Mouse (Mus musculus): ENCODE data around the gene Prkcz.
A peak's percentile ranks its signal among the peaks of the same experiment; 100 is the strongest.

The Prkcz gene

DNA sequence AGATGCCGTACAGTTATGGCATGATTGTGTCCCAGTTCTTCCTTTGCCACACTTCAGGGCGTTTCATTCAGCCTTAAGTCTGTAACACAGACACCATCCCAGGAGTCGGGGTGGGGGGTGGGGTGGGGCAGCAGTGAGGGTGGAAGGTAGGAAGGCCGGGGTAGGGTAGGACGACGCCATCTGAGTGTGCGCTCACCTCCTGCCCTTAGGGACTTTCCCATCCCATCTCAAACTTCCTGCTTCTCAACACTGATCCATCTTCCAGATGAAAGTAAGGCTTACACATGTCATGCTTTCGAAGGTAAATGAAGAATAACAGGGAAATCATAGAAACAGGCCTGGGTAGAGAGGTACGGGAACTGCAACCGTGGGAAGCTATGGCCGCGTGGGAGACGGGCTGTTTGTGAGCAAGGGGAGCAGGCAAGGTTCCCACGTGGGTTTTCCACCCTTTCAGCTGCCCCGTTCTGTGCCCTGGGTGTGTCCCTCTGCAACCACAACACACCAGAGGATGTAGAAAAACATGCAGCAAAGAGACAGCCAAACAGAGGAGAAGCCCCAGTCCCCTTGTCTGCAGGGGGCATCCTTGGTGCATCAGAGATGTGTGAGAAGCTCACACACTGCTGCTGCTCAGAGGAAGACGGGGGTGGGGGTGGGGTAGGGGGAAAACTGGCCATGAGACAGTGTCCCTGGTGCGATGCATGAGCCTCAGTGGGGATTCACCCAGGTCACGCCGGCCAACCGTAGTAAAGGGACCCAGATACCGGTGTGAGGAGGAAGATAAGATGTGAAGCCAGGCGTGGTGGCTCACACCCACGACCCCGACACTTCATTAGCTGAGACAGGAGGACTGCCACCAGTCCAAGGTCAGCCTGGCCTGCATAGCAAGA, 54.6 kb downstream of the Prkcz start:
- DNase-seq: no peak

DNA sequence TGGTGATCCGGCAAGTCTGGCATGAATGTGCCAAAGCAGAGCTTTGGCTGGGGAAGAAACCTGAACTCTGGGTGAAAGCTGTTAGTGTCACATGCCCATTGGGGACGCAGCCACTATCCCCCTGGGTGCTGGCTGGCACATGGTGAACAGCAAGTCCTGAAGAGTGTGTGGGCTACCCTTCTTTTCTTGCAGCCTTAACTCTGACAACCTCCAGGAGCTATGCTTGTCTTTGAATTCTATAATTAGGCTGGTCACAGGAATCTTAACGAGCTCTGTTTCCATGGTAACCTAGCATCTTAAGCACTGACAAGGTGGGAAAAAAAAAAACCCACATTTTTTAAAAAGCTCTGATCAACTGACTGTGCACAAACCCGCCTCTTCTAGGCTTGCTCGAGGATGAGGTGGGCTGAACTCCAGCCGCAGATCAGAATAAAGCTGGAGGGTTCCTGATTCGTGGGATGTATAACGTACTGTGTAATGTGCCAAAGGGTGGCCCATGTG, 55.6 kb downstream of the Prkcz start:
- peak in 1 of 2 experiments; percentile 51 for DNase-seq

DNA sequence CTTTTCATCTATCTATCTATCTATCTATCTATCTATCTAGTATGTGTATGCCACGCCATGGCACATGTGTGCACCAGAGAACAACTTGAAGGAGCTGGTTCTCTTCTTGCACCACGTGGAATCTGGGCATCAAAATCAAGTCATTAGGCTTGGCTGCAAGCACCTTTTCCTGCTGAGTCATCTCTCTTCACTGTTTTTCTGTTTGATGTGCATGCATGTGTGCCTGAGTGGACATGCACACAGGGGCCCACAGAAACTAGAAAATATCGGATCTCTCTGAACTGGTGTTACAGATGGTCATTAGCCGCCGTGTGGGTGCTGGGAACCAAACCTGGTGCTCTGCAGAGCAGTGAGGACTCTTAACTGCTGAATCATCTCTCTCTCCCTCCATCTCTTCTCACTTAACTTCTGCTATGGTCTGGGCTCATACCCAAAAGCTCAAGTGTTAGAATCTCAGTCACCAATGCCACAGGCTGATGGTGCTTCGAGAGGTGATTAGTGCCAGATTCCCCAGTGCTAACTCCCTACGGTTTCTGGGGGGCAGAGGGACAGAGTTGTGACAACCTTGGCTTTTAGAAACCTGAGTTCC, 56.6 kb downstream of the Prkcz start:
- no peak for DNase-seq

DNA sequence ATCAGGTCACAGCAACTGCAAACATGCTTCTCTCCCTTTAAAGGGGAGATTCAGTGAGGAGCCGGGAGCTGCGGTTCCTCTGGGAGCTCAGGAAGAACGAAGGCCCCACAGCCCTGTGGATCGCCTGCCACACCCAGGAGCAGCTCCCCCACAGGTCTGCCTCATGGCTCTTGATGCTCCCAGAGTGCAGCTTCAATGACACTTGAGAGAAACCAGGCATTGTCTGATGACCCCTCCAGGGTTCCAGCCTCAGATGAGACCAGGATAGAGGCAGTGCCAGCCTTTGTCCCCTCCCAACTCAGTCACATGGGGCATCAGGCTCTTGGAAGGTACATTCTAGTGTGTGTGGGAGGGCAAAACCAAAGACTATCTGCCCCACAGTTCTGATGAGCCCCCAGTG, 59.2 kb downstream of the Prkcz start:
- no peak for DNase-seq

DNA sequence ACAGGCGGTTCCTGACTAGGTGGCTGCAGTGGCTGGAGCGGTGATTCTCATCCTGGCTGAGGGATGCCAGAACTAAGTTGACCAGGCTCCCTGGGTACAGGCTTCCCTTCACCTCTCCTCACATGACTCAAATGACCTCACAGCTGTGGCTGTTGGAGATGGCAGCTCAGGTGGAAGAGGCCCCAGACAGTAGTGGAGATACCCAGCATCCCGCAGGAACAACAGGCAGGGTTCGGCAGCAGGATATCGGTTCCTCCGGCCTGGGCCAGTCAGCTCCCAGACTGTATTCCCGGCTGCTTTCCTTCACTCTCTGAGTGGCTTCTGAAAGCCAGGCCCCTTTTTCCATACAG, 60.1 kb downstream of the Prkcz start:
- no peak for DNase-seq

DNA sequence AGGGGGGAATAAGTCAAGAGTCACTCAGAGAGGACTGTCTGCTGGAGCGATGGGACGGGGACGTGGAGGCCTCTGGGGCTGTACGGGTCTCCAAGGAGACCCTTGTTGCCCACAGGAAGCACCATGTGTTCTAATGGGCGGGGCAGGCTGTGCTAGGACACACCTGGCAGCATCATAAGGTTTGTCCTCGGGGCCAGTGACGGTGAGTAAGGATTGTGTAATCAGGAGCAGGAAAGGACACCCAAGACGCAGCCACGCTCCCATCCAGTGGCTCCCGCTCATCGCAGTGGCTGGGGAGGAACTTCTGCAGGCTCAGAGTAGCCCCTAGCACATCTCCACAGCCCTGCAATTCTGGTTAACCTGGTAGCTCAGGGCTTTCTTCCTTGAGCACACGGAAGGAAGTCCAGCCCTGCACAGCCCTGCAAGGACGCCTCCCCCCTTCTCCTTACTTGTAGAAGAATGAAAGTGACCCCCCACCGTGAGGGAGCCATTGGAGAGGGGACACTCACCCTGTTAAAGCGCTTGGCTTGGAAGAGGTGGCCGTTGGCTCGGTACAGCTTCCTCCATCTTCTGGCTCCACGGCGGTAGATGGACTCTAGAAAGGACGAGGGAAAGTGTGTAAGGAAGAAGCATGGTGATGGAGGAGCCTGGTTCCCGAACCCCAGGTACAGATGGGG, 60.6 kb downstream of the Prkcz start:
- peak in 1 of 2 experiments; percentile 48 for DNase-seq

DNA sequence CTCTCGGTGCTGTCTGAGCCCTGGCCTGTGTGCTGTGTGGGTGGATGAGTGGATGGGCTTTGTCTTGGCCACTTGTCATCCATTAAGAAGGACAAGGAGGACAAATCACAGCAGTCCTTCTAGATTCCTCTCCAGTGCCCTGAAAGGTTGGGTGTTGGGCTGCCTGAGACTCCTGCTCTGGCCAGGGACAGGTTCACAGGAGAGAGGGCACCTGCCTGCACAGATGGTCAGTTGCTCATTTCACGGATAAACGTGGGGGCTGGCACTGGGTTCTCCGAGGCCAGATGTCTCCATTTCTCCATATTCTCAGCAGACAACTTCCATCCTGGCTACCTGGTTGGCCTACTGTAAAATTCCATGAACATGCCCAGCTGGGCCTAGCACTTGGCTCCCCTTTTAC, 62.3 kb downstream of the Prkcz start:
- DNase-seq: peak; percentile 77 to 79

DNA sequence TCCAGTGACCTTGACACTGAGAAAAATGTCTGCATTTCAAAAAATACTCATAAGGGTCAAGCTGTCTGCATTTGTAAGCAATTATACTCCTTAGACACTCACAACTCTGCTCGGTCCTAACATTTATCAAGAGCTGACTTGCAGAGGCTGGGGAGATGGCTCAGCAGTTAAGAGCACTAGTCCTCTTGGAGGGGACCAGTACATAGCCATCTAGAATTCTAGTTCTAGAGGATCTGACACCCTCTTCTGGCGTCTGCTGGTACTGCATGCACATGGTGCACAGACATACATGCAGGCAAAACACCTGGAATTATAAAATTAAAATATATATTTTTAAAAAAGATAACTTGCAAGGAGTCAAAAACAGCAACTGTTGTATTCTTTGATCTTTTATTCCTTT, 64.1 kb downstream of the Prkcz start:
- DNase-seq: peak; percentile 72 to 82

DNA sequence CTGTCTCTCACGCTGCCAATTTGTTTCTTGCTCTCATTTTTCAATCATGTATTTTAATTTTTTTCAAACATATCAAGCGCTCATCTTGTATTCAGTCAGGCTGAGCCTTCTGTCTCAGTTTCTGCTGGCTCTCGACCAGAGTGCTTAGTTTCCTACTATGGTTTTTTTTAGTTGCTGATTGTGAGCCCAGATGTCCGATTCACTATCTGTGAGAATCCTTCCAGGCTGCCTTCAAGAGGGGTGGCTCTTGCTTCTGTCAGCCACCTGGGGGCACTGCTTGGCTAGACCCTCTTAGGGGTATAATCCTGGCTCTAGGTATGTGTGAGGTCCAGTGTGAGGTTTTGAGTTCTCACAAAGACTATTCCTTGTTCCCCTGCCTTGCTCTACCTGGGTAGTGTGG, 65.2 kb downstream of the Prkcz start:
- DNase-seq: peak; percentile 69 to 71

DNA sequence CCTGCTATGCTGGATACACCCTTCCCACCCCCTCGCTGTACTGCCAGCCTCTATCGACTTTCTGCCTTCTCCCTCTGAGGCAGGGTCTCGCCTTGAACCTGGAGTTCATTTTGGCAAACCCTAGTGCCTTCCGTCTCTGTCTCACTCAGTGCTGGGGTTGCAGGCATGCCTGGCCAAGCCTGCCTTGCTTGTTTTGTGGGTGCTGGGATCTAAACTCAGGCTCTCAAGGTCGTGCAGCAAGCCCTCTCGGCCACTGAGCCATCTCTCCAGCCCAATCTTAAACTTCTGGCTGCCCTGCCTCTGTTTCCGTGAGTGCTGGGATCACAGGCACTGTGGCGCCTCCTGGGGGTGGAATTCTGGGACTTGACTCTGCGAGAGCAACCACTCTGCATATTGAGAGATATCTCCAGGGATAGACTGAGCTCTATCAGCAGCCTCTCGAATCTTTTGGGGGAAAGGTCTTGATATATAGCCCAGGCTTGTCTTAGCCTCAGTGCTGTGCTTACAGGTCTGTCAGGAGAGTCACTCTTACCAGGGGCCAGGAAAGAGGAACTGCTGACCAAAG, 66.1 kb downstream of the Prkcz start:
- DNase-seq: peak; percentile 58 to 72

DNA sequence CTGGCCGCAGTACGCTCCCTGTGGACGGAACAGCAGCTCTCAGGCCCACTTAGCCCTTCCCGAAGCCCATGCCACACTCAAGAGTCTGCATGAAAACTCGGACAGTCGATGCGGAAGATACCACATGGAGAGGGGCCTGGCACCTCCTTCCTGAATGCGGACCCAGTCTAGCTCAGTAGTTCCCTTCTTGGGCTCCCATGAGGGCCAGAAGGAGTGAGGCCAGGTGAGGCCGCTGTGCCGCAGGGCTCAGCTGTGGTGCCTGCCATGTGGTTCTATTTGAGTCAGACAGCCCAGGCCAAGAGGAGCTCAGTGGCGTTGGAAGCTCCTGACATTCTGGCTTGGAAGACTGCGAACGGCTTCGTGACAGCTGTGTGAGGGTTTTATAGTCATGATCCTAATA, 66.8 kb downstream of the Prkcz start:
- peak; percentile 52 to 57 for DNase-seq

DNA sequence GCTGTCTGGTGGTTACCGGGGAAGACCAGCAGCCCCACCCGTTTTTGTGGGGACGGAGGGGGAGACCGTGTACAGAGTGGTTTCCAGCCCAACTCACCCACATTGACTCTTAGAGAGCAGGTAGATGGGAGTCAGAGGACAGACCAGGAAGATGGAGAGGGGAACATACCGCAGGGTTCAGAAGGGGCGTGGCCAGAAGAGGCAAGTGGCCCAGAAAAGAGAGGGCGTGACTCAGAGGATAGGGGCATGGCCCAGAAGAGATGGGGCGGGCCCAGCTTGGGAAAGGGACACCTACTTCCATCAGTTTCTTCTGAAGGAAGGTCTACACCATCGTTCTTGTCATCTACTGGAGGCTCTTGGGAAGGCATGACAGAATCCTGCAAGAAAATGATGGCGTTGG, 68.3 kb downstream of the Prkcz start:
- DNase-seq: no peak

DNA sequence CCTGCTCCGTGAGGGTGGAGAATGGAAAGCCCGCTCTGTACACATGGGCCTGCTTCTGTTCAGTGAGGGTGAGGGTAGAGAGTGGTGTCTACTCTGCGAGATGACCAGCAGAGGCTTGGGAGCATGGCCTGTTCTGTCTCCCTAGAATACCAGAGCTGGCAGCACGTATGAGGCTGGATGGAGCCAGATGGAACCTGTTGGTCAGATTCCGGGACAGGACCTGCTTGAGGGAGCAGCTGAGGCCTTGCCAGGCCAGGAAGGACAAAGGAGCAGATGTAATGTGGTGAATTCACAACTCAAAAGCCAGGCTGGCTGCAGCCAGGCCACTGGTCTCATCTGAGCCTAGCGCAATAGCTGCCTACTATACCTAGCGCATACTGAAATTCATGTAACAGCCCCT, 71.1 kb downstream of the Prkcz start:
- peak; percentile 68 to 70 for DNase-seq

DNA sequence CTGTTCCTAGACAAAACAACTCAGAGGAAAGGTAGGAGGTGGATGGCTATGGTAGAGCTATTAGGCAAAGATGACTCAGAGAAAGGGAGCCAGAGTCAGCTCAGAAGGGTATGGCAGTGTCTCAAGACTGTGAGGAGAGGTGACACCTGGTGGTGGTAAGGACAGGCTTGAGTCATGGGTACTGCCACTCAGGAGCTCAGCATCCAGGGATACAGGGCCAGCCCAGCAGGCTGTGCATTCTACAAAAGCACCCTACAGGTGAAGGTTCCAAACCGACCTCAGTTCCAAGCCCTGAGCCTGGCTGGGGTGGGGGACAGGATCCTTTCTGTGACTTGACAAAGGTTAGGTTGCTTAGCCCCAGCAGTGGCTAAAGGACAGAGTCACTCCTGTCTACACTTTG, 72.6 kb downstream of the Prkcz start:
- DNase-seq: no peak

DNA sequence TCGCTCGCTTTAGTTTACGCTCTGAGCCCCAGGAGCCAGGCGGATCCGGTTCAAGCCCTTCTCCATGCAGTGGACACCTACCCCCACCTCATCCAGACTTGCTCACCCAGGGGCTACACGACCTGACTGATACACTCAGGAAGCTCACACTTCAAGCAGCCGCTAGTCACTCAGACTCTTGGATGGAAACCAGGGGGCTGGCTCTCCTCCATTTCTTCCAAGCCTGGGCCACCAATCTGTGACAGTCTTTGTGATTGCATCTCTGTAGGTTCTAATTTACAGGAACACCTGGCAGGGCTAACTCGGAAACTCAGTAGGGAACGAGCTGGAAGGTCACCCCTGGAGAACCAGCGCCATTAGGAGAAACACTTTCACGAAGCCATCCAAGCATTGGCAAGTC, 73.4 kb downstream of the Prkcz start:
- peak; percentile 82 to 83 for DNase-seq

DNA sequence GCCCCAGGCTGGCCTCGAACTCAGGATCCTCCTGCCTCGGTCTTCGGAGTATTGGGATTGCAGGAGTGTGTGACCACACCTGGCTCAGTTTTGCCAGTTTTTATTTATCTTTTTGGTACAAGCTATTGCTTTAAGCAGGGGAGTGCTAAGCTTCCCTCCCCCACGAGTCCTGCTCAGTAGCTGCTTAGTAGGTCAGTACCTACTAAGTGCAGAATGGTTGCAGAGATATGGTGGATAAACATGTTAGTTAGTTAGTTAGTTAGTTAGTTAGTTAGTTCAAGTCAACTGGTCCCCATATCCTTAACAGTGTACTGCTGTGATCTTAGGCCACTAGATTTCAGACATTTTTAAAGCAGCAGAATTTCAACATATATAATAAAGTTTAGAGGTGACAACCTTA, 75.1 kb downstream of the Prkcz start:
- no peak for DNase-seq

DNA sequence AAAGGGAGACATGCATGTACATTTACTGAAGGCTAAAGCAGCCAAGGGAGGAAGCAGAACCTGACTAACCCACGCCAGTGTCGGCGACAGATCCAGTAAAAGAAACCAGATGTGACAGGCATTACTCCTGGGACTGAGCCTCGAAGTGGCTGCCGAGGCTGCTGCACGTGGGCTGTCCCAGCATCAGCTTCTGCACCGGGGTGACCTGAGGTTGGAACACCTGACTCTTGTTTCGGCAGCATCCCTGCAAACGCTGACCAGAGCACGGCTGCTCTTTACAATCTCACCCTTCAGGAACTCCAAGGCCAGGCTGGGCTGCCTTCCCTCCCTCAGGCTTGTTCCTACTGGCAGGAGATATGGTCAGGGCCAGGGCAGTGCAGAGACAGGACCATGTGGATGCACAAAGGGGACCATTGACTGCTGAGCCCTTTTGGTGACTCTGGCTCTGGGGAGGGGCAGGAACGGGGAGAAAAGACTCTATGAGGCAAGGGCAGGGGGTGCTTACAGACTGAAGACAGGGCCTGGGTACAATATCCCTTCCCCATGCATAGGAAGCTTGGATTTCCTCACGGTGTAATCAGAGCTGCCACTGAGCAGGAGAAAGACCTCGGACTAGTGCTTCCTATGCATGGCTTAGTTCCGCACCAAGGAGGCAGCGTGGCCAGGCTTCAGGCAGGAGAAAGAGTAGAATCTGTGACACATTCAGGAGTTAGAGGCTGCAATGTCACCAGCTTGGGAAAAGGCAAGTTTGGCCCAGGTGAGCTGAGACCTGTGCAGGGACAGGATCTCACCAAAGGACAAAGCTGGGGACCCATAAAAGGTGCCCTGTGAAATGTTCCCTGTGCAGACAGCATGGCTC, 76.4 kb downstream of the Prkcz start:
- DNase-seq: no peak

DNA sequence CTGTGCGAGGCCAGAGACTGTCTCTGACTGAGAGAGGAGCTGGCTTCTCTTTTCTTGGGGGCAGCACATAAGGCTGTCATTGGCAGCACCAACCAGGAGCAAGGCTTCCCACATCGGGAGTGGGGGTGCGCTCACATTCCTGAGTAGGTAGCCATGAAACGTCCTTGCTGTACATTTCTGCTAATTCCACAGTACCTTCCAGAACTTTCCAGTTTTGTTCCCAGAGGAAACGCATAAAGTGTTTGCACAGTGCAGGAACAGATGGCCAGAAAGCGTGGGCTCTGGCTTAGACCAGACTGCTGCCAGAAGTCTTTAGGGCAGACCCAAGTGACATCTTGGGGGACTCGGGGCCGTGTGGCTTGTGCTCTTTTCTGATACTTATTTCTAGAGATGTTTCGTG, 77.6 kb downstream of the Prkcz start:
- peak; percentile 63 to 70 for DNase-seq

DNA sequence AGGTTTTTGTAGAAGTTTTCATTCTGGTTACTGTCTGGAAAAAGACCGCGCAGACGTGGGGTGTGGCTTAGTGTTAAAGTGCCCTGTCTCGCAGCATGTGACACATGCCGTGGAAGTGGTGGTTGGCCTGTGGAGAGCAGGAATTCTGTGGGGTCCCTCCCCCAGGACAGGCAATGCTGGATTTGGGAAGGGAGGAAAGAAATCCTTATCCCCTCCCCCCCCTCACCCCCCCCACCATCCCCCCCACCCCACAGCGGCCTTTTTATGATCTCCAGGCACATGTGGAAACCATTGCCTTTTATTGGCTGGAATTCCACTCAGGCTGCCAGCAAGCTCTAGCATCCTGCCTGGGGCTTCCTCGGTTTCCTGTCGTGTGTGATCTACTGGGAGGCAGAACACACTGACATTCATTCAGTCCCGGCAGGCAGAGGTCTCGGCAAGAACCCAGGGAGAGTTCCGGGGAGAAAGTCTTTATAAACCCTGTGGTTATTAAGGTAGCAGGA, 78.1 kb downstream of the Prkcz start:
- no peak for DNase-seq

DNA sequence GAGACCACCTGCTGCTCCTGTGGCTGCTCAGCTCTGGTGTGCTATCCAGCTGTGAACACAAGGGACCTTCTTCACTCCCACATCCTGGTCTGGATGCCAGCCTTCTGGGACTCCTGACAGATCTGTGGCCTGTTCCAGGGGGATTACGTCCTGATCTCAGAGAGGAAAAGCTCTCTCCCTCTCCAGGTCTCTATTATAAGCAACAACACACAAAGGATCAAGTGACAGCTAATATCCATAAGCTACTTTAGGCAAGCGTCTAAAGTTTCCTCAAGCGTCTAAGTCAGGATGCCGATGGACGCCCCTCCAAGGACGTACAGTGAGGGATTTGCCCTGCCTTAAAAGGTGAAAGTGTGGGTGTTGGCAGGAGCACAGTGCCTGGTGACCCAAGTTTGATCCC, 78.9 kb downstream of the Prkcz start:
- DNase-seq: no peak

DNA sequence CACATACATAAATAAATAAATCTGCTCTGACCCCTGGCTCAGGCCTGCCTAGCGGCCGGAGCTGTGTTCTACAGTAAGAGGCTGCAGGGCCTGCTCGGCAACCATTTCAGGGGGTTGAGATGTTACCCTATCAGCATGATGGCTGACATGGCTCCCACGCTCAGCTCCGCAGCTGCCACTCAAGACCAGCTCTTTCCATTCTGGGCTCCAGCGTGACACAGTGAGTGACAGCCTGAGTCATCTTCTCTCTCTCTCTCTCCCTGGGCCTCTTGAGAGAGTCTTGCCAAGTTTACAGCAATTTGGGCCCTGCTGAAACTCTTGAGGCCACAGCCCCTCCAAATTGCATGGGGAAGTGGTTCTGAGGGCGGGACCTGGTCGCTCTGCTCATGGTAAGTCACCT, 79.5 kb downstream of the Prkcz start:
- DNase-seq: no peak

DNA sequence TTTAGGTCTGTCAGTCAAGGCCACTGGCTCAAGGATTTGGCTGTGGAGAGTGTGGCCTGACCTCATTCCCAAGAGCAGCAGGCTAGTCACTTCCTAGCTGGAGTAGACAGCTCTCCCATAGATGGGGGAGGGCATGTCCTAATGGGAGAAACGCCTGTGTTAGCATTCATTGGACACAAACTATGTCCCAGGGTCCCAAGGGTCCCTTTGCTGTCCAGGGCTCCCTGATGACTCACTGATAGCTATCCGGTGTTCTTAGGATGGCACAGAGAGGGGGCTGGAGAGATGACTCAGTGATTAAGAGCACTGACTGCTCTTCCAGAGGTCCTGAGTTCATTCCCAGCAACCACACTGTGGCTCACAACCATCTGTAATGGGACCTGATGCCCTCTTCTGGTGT, 79.9 kb downstream of the Prkcz start:
- DNase-seq: no peak

All from cerebellum, postnatal 10 days (tissue).